Mouse (Mus musculus): ENCODE data around the gene Trpc4. TPM values are rescaled to one million over a fixed set of nuclear protein-coding genes. Genes with fewer than 3 reads are reported as not detected.

Gene Trpc4
- under 1 TPM; 0.13 to 0.27 TPM for total RNA-seq (2021)
- long read RNA-seq, experiment 1, result 0 reads
- long read RNA-seq, experiment 2, partial matches to known transcripts, result 0 of 1 reads
- long read RNA-seq, experiment 2, other reads (novel, unspliced or antisense), result 0 of 1 reads

DNA sequence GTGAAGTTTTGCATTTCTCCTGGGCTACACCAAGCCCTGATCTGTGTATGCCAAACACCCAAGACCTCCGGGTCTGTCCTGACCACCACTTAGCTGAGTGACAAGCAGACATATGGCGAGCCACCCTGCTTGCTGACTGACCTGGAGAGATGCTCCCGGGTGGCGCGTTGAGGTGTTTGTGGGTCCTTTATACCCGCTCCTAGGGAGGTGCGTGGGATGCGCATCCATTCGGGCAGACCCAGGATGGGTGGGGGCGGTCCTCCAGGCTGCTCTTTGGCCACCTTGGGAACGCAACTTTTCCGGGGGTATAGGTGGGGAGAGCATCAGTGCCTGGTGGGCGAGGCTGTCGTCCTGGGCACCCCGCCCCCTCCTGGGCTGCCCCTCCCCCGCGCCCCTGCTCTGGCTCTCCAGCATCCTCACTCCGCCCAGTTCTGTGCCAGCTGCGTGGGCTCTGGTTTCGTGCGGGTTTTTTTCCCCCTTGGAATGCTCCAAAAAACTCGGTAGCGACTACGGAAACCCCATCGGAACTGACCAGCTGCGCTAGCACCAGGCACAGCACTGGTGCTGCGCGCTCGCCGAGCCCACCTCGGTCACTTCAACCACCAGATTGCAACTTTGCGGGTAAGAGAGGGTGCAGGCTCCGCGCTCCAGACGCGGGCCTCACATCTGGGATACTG lies at the start of gene Trpc4:
Gene Trpc4 (plus strand): TSS at position 397 of the 677 bp plus-strand sequence.
- DNase-seq, result no peak
- intact Hi-C loops (cut with DNase I; ENCODE audit: low total_unique reads), result no loop called here

GRCm38 (mm10) chr3:54111489-54111888 lies 44.3 kb upstream of the Trpc4 start:
- DNase-seq, result no peak

GRCm38 (mm10) chr3:54135376-54135775 lies 20.5 kb upstream of the Trpc4 start:
- no peak for DNase-seq
- intact Hi-C loops (cut with DNase I; ENCODE audit: low total_unique reads), result no loop called here

More at GRCm38 (mm10) chr3:54111489-54111888, 44.3 kb upstream of the Trpc4 start:
- intact Hi-C loops (cut with DNase I; ENCODE audit: low total_unique reads), result no loop called here

DNA sequence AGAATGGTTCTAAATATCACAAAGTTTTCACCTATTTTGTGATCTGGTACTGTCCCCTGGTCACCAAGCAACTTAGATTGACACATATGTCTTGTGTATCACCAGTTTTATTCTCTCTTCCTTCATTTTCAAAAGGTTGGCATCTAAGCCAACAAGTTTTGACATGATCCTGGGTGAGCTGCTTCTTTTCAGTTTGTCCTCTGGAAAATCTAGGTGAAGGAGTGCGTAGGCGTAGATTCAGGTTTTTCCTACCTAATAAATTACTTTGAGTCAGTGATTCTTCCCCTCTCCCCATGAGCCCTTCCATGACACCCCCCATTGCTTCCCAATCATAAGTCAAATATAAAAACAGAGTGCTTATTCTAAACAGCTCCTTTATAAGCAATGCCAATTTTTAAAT lies 14.5 kb upstream of the Trpc4 start:
- no peak for DNase-seq
- intact Hi-C loops (cut with DNase I; ENCODE audit: low total_unique reads), result no loop called here

DNA sequence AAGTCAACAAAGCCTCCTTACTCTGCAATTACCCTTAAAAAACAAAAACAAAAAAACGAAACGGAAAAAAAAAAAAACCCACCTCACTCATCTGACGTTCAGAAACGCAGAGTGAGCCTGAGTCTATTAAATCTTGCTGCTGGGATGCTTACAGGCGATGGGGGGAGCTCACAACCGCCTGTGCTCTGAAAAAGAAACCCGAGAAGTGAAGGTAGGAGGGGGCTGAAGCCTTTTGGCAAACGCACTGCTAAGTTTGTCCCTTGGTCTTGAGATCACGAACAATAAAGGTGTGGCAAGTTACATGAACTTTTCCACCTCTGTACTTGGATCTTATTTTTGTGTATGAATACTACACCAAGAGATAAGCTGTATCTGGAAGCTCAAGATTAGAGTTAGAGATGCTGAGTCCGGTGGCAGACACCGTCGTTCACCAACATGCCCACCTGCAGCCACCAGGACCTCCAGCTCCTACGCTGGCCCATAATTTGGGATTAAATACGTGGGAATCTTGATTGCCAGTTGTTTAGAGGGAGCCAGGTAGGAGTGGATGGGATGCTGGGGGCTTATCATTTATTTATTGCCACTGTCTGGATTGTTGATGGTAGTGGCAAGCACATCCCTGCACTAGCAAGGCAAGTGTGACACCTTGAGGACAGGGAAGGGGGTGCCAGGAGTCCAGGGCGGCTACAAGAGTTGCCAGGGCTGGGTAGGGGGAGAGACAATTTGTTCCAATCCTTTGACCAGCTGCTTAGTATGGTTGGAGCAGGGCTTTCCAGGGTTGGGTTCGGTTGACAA lies 794 bp upstream of the Trpc4 start:
- no peak for DNase-seq
- intact Hi-C loops (cut with DNase I; ENCODE audit: low total_unique reads), result no loop called here

GRCm38 (mm10) chr3:54156316-54157000 lies 623 bp downstream of the Trpc4 start:
- DNase-seq, result no peak
- intact Hi-C loops (cut with DNase I; ENCODE audit: low total_unique reads), result no loop called here

- DNase-seq, result no peak
- intact Hi-C loops (cut with DNase I; ENCODE audit: low total_unique reads), result no loop called here
These were observed 14.9 kb downstream of the Trpc4 start for GRCm38 (mm10) chr3:54170701-54171100.

- no peak for DNase-seq
- intact Hi-C loops (cut with DNase I; ENCODE audit: low total_unique reads), result no loop called here
These were observed 21.5 kb downstream of the Trpc4 start for GRCm38 (mm10) chr3:54177296-54177695.

GRCm38 (mm10) chr3:54190932-54191668 lies 35.3 kb downstream of the Trpc4 start:
- intact Hi-C loops (cut with DNase I; ENCODE audit: low total_unique reads), result no loop called here
- DNase-seq, result no peak

GRCm38 (mm10) chr3:54201231-54201630 lies 45.4 kb downstream of the Trpc4 start:
- intact Hi-C loops (cut with DNase I; ENCODE audit: low total_unique reads), result no loop called here

DNA sequence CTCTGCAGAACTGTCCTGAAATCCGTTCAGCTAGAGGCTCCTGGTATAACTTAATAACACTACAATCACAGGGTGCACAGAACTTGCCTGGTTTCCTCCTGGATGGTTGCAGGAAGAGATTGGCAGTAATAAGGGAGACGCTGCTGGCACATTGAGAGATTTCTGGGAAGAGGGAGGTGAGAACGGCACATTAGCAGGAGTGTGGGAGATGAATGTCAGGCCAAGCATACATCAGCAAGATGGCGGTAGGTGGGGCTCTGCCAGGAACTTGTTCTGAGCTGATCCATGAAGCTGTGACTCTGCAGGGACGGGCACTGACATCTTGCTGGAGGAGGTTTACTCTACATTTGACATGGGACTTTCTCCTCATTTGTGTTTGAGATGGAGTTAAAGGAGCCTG lies 48.6 kb downstream of the Trpc4 start:
- no peak for DNase-seq
- intact Hi-C loops (cut with DNase I; ENCODE audit: low total_unique reads), result no loop called here

More at GRCm38 (mm10) chr3:54201231-54201630, 45.4 kb downstream of the Trpc4 start:
- no peak for DNase-seq

DNA sequence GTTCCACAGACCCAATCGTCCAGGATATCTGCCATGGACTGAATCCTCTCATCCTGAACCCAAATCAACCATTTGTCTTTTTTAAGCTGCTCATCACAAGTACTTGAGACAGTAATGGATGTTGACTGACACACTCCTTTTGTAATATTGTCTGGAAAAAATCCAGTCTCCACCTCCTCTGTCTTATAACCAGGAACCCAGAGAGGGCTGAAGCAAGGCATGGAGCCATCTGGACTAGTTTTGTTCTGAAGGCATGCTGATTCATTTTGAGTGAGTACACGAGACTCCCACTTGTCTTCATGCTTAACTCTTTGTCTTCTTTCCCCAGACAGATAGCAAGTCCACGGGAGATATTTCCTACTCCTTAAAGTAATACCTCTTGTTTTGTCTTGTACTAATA lies 54.3 kb downstream of the Trpc4 start:
- intact Hi-C loops (cut with DNase I; ENCODE audit: low total_unique reads), result no loop called here
- DNase-seq, result no peak

DNA sequence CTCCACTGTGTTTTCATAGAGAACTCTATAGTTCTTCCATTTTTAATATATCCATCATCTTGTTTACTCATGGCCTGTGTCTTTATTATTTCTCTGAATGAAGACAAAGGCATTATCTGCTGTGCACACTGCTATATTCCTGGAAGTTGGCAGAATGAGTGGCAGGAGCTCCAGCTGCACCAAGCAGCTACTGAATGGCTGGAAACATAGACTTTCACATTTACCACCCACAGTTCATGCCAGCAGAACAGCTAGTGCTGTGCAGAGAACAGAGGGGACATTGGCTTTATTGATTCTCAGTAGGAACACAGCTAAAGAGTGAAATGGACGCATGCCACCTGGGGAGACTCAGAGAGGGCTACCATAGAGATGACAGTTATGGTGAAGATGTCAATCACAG lies 55.6 kb downstream of the Trpc4 start:
- intact Hi-C loops (cut with DNase I; ENCODE audit: low total_unique reads), result no loop called here
- no peak for DNase-seq

- DNase-seq, result no peak
- intact Hi-C loops (cut with DNase I; ENCODE audit: low total_unique reads), result no loop called here
These were observed 66.7 kb downstream of the Trpc4 start for GRCm38 (mm10) chr3:54222549-54222948.

- DNase-seq, result no peak
- intact Hi-C loops (cut with DNase I; ENCODE audit: low total_unique reads), result no loop called here
These were observed 72.6 kb downstream of the Trpc4 start for GRCm38 (mm10) chr3:54228463-54228862.

DNA sequence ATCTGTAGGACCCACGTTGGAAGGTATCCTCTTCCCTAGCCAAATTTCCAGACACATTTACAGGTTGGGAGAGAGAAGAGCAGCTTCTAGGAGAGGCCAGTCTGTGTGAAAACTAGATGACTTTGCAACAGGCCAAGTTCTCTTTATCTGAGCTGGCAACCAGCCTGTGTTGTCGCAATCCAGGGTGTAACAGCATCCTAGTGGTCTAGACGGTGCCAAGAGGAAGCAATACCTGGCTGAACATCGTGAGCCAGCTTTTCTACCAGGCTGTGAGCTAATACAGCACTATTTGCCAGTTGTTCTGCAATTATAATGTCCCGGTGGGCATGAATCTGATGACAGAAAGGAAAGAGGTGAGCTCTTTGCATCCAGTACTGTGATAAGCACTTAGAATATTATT lies 83.1 kb downstream of the Trpc4 start:
- intact Hi-C loops (cut with DNase I; ENCODE audit: low total_unique reads), result no loop called here

GRCm38 (mm10) chr3:54239426-54239825 lies 83.6 kb downstream of the Trpc4 start:
- DNase-seq, result no peak
- intact Hi-C loops (cut with DNase I; ENCODE audit: low total_unique reads), result no loop called here

More for the DNA sequence above, 83.1 kb downstream of the Trpc4 start:
- peak; percentile 5 for DNase-seq

GRCm38 (mm10) chr3:54243136-54243535 lies 87.3 kb downstream of the Trpc4 start:
- intact Hi-C loops (cut with DNase I; ENCODE audit: low total_unique reads), result no loop called here

GRCm38 (mm10) chr3:54244729-54245465 lies 89.1 kb downstream of the Trpc4 start:
- no peak for DNase-seq
- intact Hi-C loops (cut with DNase I; ENCODE audit: low total_unique reads), result no loop called here

More at GRCm38 (mm10) chr3:54243136-54243535, 87.3 kb downstream of the Trpc4 start:
- DNase-seq, result no peak
